Mouse (Mus musculus): ENCODE results near the gene Yjefn3.

DNA sequence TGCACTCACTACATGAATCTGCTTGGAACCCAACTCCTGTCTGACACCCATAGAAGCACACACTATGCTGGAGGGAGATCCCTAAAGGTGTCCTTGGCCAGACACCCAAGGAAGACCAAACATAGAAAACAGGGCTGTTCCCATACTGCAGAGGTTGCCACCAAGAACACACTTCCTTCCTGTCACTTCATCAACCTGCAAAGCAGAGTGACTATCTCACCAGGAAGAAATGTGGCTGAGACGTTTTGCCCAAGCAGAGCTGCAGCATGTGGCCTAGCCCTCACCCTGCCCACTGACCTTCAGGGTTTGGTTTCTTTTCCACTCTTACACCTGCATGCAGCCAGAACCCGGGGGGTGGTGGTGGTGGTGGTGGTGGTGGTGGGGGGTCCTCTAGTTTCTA is 31.3 kb upstream of the Yjefn3 start:
- TF ChIP-seq CTCF (IDR thresholded peaks at IDR 0.05; ENCODE audit: control insufficient read depth, insufficient read depth, insufficient replicate concordance, low read depth, low read length), result no peak
- no peak for TF ChIP-seq POLR2A (IDR thresholded peaks at IDR 0.05; ENCODE audit: control insufficient read depth, low read depth, low read length)

Measured in testis, adult 2 months (tissue).